Mouse (Mus musculus) midbrain, embryonic 16.5 days (tissue): Measurements from ENCODE around the gene Srsf7. TPM values are rescaled to one million over a fixed set of nuclear protein-coding genes. Genes with fewer than 3 reads are reported as not detected.
A peak's percentile ranks its signal among the peaks of the same experiment; 100 is the strongest.

Source experiments
- ATAC-seq: fragments of 200-750 bp; cut with Nextera tagmentation; 2 replicates; pipeline ENCODE4 v1.8.0; 2017; ENCODE audit warnings: moderate TSS enrichment
- H3K27ac ChIP-seq: fragments of 300-500 bp; sonication (generic); 2 replicates; pipeline ENCODE4 v1.5.1; 2014; ENCODE audit warnings: mild to moderate bottlenecking, low read length, mixed read lengths
- H3K27me3 ChIP-seq: fragments of 300-500 bp; sonication (generic); 2 replicates; pipeline ENCODE4 v1.6.1; 2014; ENCODE audit warnings: low read depth, low read length, mixed read lengths; ENCODE audit not compliant: control insufficient read depth, insufficient read depth
- H3K36me3 ChIP-seq: fragments of 300-500 bp; sonication (generic); 2 replicates; pipeline ENCODE4 v1.6.1; 2014; ENCODE audit warnings: mild to moderate bottlenecking, low read length, moderate library complexity, mixed read lengths; ENCODE audit not compliant: control insufficient read depth, insufficient read depth
- H3K4me1 ChIP-seq: fragments of 300-500 bp; sonication (generic); 2 replicates; pipeline ENCODE4 v1.6.1; 2014; ENCODE audit warnings: mild to moderate bottlenecking, low read length, mixed read lengths; ENCODE audit not compliant: control insufficient read depth, insufficient read depth
- H3K4me2 ChIP-seq: fragments of 300-500 bp; sonication (generic); 2 replicates; pipeline ENCODE4 v1.6.1; 2014; ENCODE audit warnings: mild to moderate bottlenecking, low read length, mixed read lengths
- H3K4me3 ChIP-seq: fragments of 300-500 bp; sonication (generic); 2 replicates; pipeline ENCODE4 v1.5.1; 2014; ENCODE audit warnings: low read depth, mild to moderate bottlenecking, low read length, moderate library complexity, mixed read lengths
- H3K9ac ChIP-seq: fragments of 300-500 bp; sonication (generic); 2 replicates; pipeline ENCODE4 v1.6.1; 2014; ENCODE audit warnings: low read depth, low read length, mixed read lengths
- H3K9me3 ChIP-seq: fragments of 300-500 bp; sonication (generic); replicated peaks from 2 replicates; pipeline ENCODE4 v1.6.1; 2014; ENCODE audit warnings: mild to moderate bottlenecking, low read length, mixed read lengths; ENCODE audit not compliant: control insufficient read depth, poor library complexity, severe bottlenecking
- WGBS: fragments of 180-500 bp; shearing (Covaris S2); extraction: QIAGEN DNeasy Blood & Tissue Kit; methylation state at CpG from one replicate; pipeline ENCODE4 v1.1.7; 2014; 5-methylcytosine and 5-hydroxymethylcytosine counted together
- polyA plus RNA-seq: library from polyadenylated mRNA; unstranded; fragments of >200 nt; fragmentation: Nextera tagmentation; extraction: Ambion mirVana; gene quantifications from 2 replicates; pipeline ENCODE4 v1.2.1, GENCODE M21; 2015

Gene Srsf7
- polyA plus RNA-seq, 1 experiment from 2014 or later: 395 TPM

GRCm38 (mm10) chr17:80153631-80154030 lies 53.5 kb downstream of the Srsf7 start:
- H3K4me2 ChIP-seq: no peak overlapping the region
- no peak overlapping the region for H3K4me3 ChIP-seq
- H3K36me3 ChIP-seq: no peaks in the 10 kb centered on the region
- no peaks in the 10 kb centered on the region for H3K9me3 ChIP-seq
- no peaks in the 10 kb centered on the region for H3K4me1 ChIP-seq
- no peak overlapping the region for H3K9ac ChIP-seq
- ATAC-seq: no peak
- no peaks in the 10 kb centered on the region for H3K27me3 ChIP-seq
- 75% methylated on average over 2 of the region's 2 CpGs for WGBS
- no peak overlapping the region for H3K27ac ChIP-seq

- peak; percentile 84 for ATAC-seq
- 62% methylated on average over 12 of the region's 12 CpGs for WGBS
- Histone ChIP-seq H3K27me3 (no peaks in the 10 kb centered on the region), H3K9ac (no peak overlapping the region), H3K36me3 (no peaks in the 10 kb centered on the region), H3K4me1 (peaks cover 6% of the 10 kb centered on the region; the same call in 1 of the 2 replicates), H3K4me3 (no peak overlapping the region), H3K27ac (no peak overlapping the region; the same call in 1 of the 2 replicates), H3K4me2 (no peak overlapping the region), H3K9me3 (no peaks in the 10 kb centered on the region)
Observed at GRCm38 (mm10) chr17:80152767-80153630, 54.1 kb downstream of the Srsf7 start.

DNA sequence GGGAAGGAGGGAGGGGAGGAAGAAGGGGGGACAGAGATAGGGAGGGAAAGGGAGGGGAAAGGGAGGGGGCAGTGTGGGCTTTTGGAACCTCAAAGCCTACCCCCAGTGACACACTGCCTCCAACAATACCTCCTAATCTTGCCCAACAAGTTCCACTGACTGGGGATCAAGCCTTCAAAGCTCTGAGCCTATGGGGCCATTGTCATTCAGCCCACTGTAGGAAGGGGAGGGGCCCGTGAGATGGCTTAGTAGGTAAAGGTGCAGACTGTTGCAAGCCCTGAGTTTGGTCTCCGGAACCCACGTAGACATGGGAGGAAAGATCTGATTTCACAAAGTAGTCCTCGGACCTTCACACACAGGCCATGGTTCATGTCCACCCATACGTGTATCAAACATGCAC lies 55.8 kb downstream of the Srsf7 start:
- H3K36me3 ChIP-seq: no peaks in the 10 kb centered on the region
- H3K27ac ChIP-seq: no peak overlapping the region
- 24% methylated on average over 5 of the region's 5 CpGs for WGBS
- no peak overlapping the region for H3K4me2 ChIP-seq
- H3K4me1 ChIP-seq: peaks cover 7% of the 10 kb centered on the region; the same call in 1 of the 2 replicates
- H3K27me3 ChIP-seq: no peaks in the 10 kb centered on the region
- H3K9ac ChIP-seq: no peak overlapping the region
- ATAC-seq: no peak
- no peak overlapping the region for H3K4me3 ChIP-seq
- no peaks in the 10 kb centered on the region for H3K9me3 ChIP-seq

Other genes starting within 250 kb of the Srsf7 start
- gene Hnrnpll, start 145.0 kb downstream of the Srsf7 start, polyA plus RNA-seq: 53.9 and 59.2 TPM in 2 replicates
- gene Galm, start 79.8 kb downstream of the Srsf7 start, polyA plus RNA-seq: 1.4 and 2.0 TPM in 2 replicates
- gene Ttc39d, start 153 bp upstream of the Srsf7 start, polyA plus RNA-seq: 0.11 and 0.30 TPM in 2 replicates
- 17.2 and 18.2 TPM in 2 replicates for gene Gemin6, start 17.1 kb upstream of the Srsf7 start, polyA plus RNA-seq
- 48.7 and 48.8 TPM in 2 replicates for gene Morn2, start 82.9 kb upstream of the Srsf7 start, polyA plus RNA-seq
- 57.0 and 59.4 TPM in 2 replicates for gene Dhx57, start 83.2 kb upstream of the Srsf7 start, polyA plus RNA-seq
- gene Arhgef33, start 100.1 kb upstream of the Srsf7 start, polyA plus RNA-seq: 0.92 and 2.2 TPM in 2 replicates
- 3.9 and 4.8 TPM in 2 replicates for gene Gm10190, start 166.2 kb upstream of the Srsf7 start, polyA plus RNA-seq